Mouse (Mus musculus): ENCODE measurements around the gene Rhox6.
"Not testable (repeated sequence)": the region's sequence is repeated elsewhere in the genome, so short reads cannot be mapped to it uniquely, and the experiment has no call there.

Rhox6 gene

DNA sequence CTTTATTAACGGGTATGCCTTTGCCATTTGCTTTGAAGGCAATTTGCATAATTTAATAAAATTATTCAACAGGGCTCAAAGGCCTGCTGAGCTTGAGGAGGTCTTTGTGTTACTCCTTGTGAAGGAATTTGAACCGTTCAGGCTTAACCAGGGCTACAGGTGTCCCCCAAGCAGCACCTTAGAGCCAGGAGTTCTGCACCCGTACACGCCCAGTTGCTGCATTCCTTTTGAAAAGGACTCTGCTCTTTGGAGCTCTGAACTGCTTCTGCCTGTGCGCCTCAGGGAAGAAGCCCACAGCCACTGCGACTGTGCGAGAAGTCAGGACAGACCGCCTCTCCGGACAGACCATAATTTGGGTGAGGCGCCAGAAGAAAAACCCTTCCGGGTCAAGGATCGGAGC lies at the start of gene Rhox6:
Gene Rhox6 (plus strand): TSS at position 301 of the 400 bp plus-strand sequence.
- in situ Hi-C loops (cut with MseI, MboI): not testable (repeated sequence)

- in situ Hi-C loops (cut with MseI, MboI): no loop called here
These were observed 19.2 kb upstream of the Rhox6 start for GRCm38 (mm10) chrX:37807286-37808080.

DNA sequence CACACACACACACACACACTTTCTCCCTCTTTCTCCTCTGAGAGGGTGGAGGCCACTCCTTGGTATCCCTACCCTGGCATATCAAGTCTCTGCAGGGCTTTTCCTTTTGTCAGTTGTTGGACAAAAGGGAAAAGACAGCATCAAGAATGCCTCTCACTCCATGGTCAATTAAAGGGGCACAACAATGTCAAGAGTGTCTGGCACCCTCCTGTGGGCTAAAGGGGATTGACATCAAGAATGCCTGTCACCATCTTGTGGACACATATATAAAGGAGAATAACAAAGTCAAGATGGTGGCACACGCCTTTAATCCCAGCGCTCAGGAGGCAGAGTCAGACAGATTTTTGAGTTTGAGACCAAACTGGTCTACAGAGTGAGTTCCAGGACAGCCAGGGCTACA lies 17.3 kb upstream of the Rhox6 start:
- in situ Hi-C loops (cut with MseI, MboI): no loop called here

DNA sequence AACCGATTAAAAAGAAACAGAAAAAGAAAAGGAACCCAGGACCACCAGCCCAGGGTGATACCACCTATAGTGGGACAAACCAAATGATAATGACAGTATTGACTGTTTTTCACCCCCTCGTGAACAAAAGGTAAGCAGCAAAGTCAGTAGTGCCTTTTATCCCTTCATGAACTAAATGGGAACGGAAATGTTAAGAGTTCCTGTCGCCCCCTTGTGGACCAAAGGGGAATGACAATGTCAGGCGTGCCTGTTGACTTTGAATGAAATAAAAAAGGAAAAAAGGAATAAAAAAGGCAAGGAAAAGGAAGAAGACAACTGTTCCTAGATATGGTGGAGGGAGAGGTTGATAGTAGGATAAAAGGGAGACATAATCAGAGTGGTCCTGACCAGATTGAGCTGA lies 15.5 kb upstream of the Rhox6 start:
- in situ Hi-C loops (cut with MseI, MboI): no loop called here

DNA sequence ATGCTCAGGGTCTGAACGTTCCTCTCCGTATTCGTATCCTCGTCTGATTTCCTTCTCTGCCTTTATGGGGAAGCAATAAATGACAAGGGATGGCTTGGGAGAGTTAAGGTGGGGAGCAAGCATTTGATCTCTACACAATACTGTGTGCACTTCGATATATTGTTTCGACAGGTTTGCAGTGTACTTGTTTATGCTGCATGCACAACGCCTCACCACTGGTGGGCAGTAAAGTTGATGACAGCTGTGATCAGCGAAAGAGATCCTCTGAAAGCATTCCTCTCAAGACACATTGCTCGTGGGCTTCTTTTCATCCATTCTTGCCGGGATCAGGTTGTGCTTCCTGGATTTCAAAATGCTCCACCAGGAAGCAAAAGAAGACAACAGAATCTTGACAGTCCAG lies 11.0 kb upstream of the Rhox6 start:
- in situ Hi-C loops (cut with MseI, MboI): no loop called here

- in situ Hi-C loops (cut with MseI, MboI): not testable (repeated sequence)
These were observed 4.7 kb downstream of the Rhox6 start, which contains the start of gene Rhox7a for GRCm38 (mm10) chrX:37831386-37831785. TSS of gene Rhox7a (plus strand) at chrX:37831686.

- in situ Hi-C loops (cut with MseI, MboI): no loop called here
These were observed 44.9 kb downstream of the Rhox6 start for GRCm38 (mm10) chrX:37871641-37872040.

DNA sequence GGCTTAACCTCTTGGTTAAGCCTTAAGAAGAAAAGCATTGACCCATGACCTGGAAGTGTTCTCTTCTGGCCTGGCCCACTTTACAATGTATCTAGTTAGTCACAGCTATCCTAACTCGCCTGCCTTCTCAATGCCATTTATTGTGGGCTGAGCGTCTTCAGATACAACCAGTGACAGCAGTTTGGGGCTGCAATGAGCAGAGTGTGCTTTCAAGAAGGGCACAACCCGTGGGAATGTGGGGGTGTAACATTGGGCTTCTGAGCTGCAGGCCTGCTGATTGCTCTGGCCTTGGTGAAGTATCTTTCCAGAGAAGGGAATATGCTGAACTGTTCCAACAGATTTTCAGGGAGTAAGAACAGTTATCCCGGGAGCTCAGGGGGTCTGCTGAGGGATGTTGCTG lies 52.1 kb downstream of the Rhox6 start, which contains the start of gene Rhox8:
Gene Rhox8 (minus strand): TSS at position 101 of the 400 bp plus-strand sequence.
- in situ Hi-C loops (cut with MseI, MboI): no loop called here

Measured in mouse trophoblast stem cell (cell line).